Comparison of ENCODE assay signal across 9 mouse cellular contexts in genomic region chr6:86157253-86158234, GRCm38 (mm10). TPM values are rescaled to one million over a fixed set of nuclear protein-coding genes. Genes with fewer than 3 reads are reported as not detected.
A peak's percentile ranks its signal among the peaks of the same experiment; 100 is the strongest.
DNase-seq lines count a peak whose midpoint lies in the region; ATAC-seq and TF ChIP-seq lines count a peak whose summit lies in the region.
"Had no signal": no experiment of that assay in that cellular context is flagged by ENCODE, and none has a peak within 500 bp of the region (broad histone marks: within the 10 kb centered on the region; RNA-seq: fewer than 3 reads in every experiment).

No protein-coding gene starts in this region.

- no peak overlapping the region for H3K27ac ChIP-seq in heart, embryonic 12.5 days (ENCODE audit: poor library complexity, severe bottlenecking)
- H3K27ac ChIP-seq in limb, embryonic 15.5 days, result peak overlapping the region; percentile 22; the same call in 1 of the 2 replicates
- no peak overlapping the region for H3K27ac ChIP-seq in neural tube, embryonic 15.5 days (replicated peaks)
- no peak overlapping the region for H3K27ac ChIP-seq in forebrain, embryonic 11.5 days (ENCODE audit: low read depth, low read length)
- H3K27ac ChIP-seq: liver, embryonic 13.5 days had no signal

- peaks cover 11% of the 10 kb centered on the region for H3K4me1 ChIP-seq in heart, embryonic 12.5 days (replicated peaks)
- H3K4me1 ChIP-seq in E14TG2a.4 (replicated peaks; ENCODE audit: low read depth, low read length), result peaks cover 13% of the 10 kb centered on the region
- H3K4me1 ChIP-seq in limb, embryonic 15.5 days, result peaks cover 9% of the 10 kb centered on the region
- H3K4me1 ChIP-seq in neural tube, embryonic 15.5 days, result no peaks in the 10 kb centered on the region
- no peaks in the 10 kb centered on the region for H3K4me1 ChIP-seq in forebrain, embryonic 11.5 days (replicated peaks; ENCODE audit: control insufficient read depth, insufficient read depth, low read length)
- H3K4me1 ChIP-seq: liver, embryonic 13.5 days had no signal

- intact Hi-C loops in left cerebral cortex, postnatal 36 days (cut with DNase I), result no loop called here

- no peak overlapping the region for H3K4me3 ChIP-seq in heart, embryonic 12.5 days
- H3K4me3 ChIP-seq in E14TG2a.4 (replicated peaks; ENCODE audit: low read length), result peak overlapping the region; percentile 35; the same call in 1 of the 2 replicates
- H3K4me3 ChIP-seq in limb, embryonic 15.5 days, result no peak overlapping the region
- no peak overlapping the region for H3K4me3 ChIP-seq in neural tube, embryonic 15.5 days (replicated peaks)
- H3K4me3 ChIP-seq in forebrain, embryonic 11.5 days (ENCODE audit: low read depth, low read length), result no peak overlapping the region
- H3K4me3 ChIP-seq: liver, embryonic 13.5 days had no signal

- ATAC-seq in heart, embryonic 12.5 days (ENCODE audit: insufficient number of reproducible peaks, low FRiP score), result no peak
- ATAC-seq in limb, embryonic 15.5 days (ENCODE audit: insufficient number of reproducible peaks, low FRiP score, low TSS enrichment, low read depth), result no peak
- no peak for ATAC-seq in neural tube, embryonic 15.5 days (ENCODE audit: low FRiP score)
- ATAC-seq in forebrain, embryonic 11.5 days (replicated peaks; ENCODE audit: low FRiP score), result no peak

- peak overlapping the region; percentile 19; the same call in 1 of the 2 replicates for H3K4me2 ChIP-seq in heart, embryonic 12.5 days
- peak overlapping the region; percentile 24; the same call in 1 of the 2 replicates for H3K4me2 ChIP-seq in limb, embryonic 15.5 days
- H3K4me2 ChIP-seq in neural tube, embryonic 15.5 days, result no peak overlapping the region
- no peak overlapping the region for H3K4me2 ChIP-seq in forebrain, embryonic 11.5 days (ENCODE audit: low read depth, low read length, severe bottlenecking)
- H3K4me2 ChIP-seq: liver, embryonic 13.5 days had no signal

- no peak overlapping the region for H3K9ac ChIP-seq in heart, embryonic 12.5 days
- no peak overlapping the region for H3K9ac ChIP-seq in limb, embryonic 15.5 days
- no peak overlapping the region for H3K9ac ChIP-seq in neural tube, embryonic 15.5 days (replicated peaks)
- H3K9ac ChIP-seq in forebrain, embryonic 11.5 days (ENCODE audit: low read length), result no peak overlapping the region
- H3K9ac ChIP-seq: liver, embryonic 13.5 days had no signal

- DNase-seq in heart, adult 9 months (ENCODE audit: low spot score in 2 of 2), result no peak
- DNase-seq in c-Kit-negative CD71-positive TER-119-positive erythroid progenitor cells, embryonic 14.5 days (ENCODE audit: low read depth, low spot score), result peak; percentile 4
- DNase-seq in forebrain, embryonic 11.5 days (ENCODE audit: low spot score), result no peak
- DNase-seq in left cerebral cortex, postnatal 36 days (ENCODE audit: low spot score in 2 of 2), result no peak
- DNase-seq: liver, embryonic 13.5 days had no signal

- H3K36me3 ChIP-seq in heart, embryonic 12.5 days, result no peaks in the 10 kb centered on the region
- no peaks in the 10 kb centered on the region for H3K36me3 ChIP-seq in E14TG2a.4 (ENCODE audit: insufficient read depth, low read length)
- no peaks in the 10 kb centered on the region for H3K36me3 ChIP-seq in limb, embryonic 15.5 days
- H3K36me3 ChIP-seq in neural tube, embryonic 15.5 days, result no peaks in the 10 kb centered on the region
- H3K36me3 ChIP-seq in forebrain, embryonic 11.5 days (ENCODE audit: control insufficient read depth, insufficient read depth, low read length), result no peaks in the 10 kb centered on the region
- H3K36me3 ChIP-seq: liver, embryonic 13.5 days had no signal

- no peaks in the 10 kb centered on the region for H3K9me3 ChIP-seq in heart, embryonic 12.5 days (replicated peaks)
- H3K9me3 ChIP-seq in E14TG2a.4 (ENCODE audit: low read length), result peaks cover 8% of the 10 kb centered on the region; the same call in 1 of the 2 replicates
- H3K9me3 ChIP-seq in limb, embryonic 15.5 days, result no peaks in the 10 kb centered on the region
- no peaks in the 10 kb centered on the region for H3K9me3 ChIP-seq in neural tube, embryonic 15.5 days (replicated peaks)
- no peaks in the 10 kb centered on the region for H3K9me3 ChIP-seq in forebrain, embryonic 11.5 days (ENCODE audit: control insufficient read depth, low read length)
- H3K9me3 ChIP-seq: liver, embryonic 13.5 days had no signal

- H3K27me3 ChIP-seq in heart, embryonic 12.5 days (replicated peaks), result no peaks in the 10 kb centered on the region
- H3K27me3 ChIP-seq in E14TG2a.4 (ENCODE audit: insufficient read depth, low read length), result peaks cover 18% of the 10 kb centered on the region; the same call in 1 of the 2 replicates
- no peaks in the 10 kb centered on the region for H3K27me3 ChIP-seq in limb, embryonic 15.5 days
- no peaks in the 10 kb centered on the region for H3K27me3 ChIP-seq in neural tube, embryonic 15.5 days (replicated peaks)
- H3K27me3 ChIP-seq in forebrain, embryonic 11.5 days (ENCODE audit: control insufficient read depth, insufficient read depth, low read length), result no peaks in the 10 kb centered on the region
- H3K27me3 ChIP-seq: liver, embryonic 13.5 days had no signal

- peak; percentile 82 for TF ChIP-seq CTCF in E14TG2a.4 (conservative IDR thresholded peaks at IDR 0.05; ENCODE audit: low read length)

- 63% methylated on average over 17 of the region's 17 CpGs for WGBS in heart, embryonic 12.5 days
- WGBS in limb, embryonic 15.5 days, result 49% methylated on average over 17 of the region's 17 CpGs
- 69% methylated on average over 17 of the region's 17 CpGs for WGBS in neural tube, embryonic 15.5 days
- 78% methylated on average over 17 of the region's 17 CpGs for WGBS in forebrain, embryonic 11.5 days

RNA-seq across cellular contexts. Expression of gene Tgfa, which starts 37.5 kb away (rescaled TPM):
- 4.6 and 5.2 TPM in 2 replicates for polyA plus RNA-seq in heart, embryonic 12.5 days (2016; fragmentation: Nextera tagmentation; extraction: Ambion mirVana)
- 6.9 and 7.8 TPM in 2 replicates for polyA plus RNA-seq in limb, embryonic 15.5 days (2015; fragmentation: Nextera tagmentation; extraction: Ambion mirVana)
- polyA plus RNA-seq in neural tube, embryonic 15.5 days (2015; fragmentation: Nextera tagmentation; extraction: Ambion mirVana), result 16.7 and 18.6 TPM in 2 replicates
- 1.7 and 1.9 TPM in 2 replicates for polyA plus RNA-seq in forebrain, embryonic 11.5 days (2014; fragmentation: Nextera tagmentation; extraction: Ambion mirVana)
- 10 to 100 TPM; 16.4 TPM for total RNA-seq in left cerebral cortex, postnatal 36 days (2021)

Comparison
In these comparisons a context has a peak if more than half of its experiments do, and no peak if none do; other contexts are left out.
1. H3K4me2 ChIP-seq: peak in heart, embryonic 12.5 days (single experiment) and limb, embryonic 15.5 days (single experiment); none in neural tube, embryonic 15.5 days (single experiment) and forebrain, embryonic 11.5 days (single experiment).